Mouse (Mus musculus) kidney, embryonic 14.5 days (tissue): ENCODE measurements at regions not wholly inside any gene's neighbourhood (a gene's known extent, or its start where the extent isn't known, plus 50 kb on each side); places are given as distances from the start of the nearest gene placed in this dataset.

ENCODE experiments used
- ATAC-seq: fragments of 200-750 bp; cut with Nextera tagmentation; 2 replicates; pipeline ENCODE4 v1.8.0; 2017; ENCODE audit warnings: moderate number of reproducible peaks, mild to moderate bottlenecking, moderate TSS enrichment, moderate library complexity; ENCODE audit not compliant: low FRiP score, low TSS enrichment
- H3K27ac ChIP-seq: fragments of 300-500 bp; sonication (generic); 2 replicates; pipeline ENCODE4 v1.5.1; 2014; ENCODE audit warnings: low read depth, mild to moderate bottlenecking, low read length, moderate library complexity, mixed read lengths
- H3K27me3 ChIP-seq: fragments of 300-500 bp; sonication (generic); 2 replicates; pipeline ENCODE4 v1.6.1; 2014; ENCODE audit warnings: mild to moderate bottlenecking, low read length; ENCODE audit not compliant: control insufficient read depth, insufficient read depth
- H3K36me3 ChIP-seq: fragments of 300-500 bp; sonication (generic); 2 replicates; pipeline ENCODE4 v1.6.1; 2014; ENCODE audit warnings: low read length, mixed read lengths; ENCODE audit not compliant: control insufficient read depth, insufficient read depth
- H3K4me1 ChIP-seq: fragments of 300-500 bp; sonication (generic); 2 replicates; pipeline ENCODE4 v1.6.1; 2014; ENCODE audit warnings: low read length, mixed read lengths; ENCODE audit not compliant: control insufficient read depth, insufficient read depth
- H3K4me2 ChIP-seq: fragments of 300-500 bp; sonication (generic); replicated peaks from 2 replicates; pipeline ENCODE4 v1.6.1; 2014; ENCODE audit warnings: low read depth, mild to moderate bottlenecking, low read length
- H3K4me3 ChIP-seq: fragments of 300-500 bp; sonication (generic); 2 replicates; pipeline ENCODE4 v1.5.1; 2014; ENCODE audit warnings: mild to moderate bottlenecking, low read length
- H3K9ac ChIP-seq: fragments of 300-500 bp; sonication (generic); 2 replicates; pipeline ENCODE4 v1.6.1; 2014; ENCODE audit warnings: low read depth, mild to moderate bottlenecking, low read length, moderate library complexity
- H3K9me3 ChIP-seq: fragments of 300-500 bp; sonication (generic); 2 replicates; pipeline ENCODE4 v1.6.1; 2016; ENCODE audit warnings: low read length; ENCODE audit not compliant: control insufficient read depth
- WGBS: fragments of 180-500 bp; shearing (Covaris S2); extraction: QIAGEN DNeasy Blood & Tissue Kit; methylation state at CpG from one replicate; pipeline ENCODE4 v1.1.7; 2014; 5-methylcytosine and 5-hydroxymethylcytosine counted together

DNA sequence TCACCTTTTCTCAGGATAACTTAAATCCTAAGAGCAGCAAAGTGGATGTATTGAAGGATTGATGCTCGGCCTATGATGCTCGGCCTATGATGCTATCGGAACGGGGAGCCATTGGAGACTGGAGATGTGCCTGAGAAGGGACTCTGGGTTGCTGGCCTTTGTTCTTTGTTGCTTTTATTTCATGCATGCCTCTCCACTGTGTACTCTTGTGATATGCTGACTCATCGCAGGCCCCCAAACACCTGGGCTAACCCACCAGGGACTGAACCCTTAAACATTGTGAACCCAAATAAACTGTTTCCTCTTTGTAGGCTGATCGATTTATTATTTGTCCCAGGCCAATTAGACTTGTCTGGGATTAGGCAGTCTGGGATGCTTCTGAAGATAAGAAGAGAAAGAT lies 61.9 kb downstream of the Pdcl3 start:
- H3K4me3 ChIP-seq = no peak overlapping the region
- no peak overlapping the region for H3K27ac ChIP-seq

DNA sequence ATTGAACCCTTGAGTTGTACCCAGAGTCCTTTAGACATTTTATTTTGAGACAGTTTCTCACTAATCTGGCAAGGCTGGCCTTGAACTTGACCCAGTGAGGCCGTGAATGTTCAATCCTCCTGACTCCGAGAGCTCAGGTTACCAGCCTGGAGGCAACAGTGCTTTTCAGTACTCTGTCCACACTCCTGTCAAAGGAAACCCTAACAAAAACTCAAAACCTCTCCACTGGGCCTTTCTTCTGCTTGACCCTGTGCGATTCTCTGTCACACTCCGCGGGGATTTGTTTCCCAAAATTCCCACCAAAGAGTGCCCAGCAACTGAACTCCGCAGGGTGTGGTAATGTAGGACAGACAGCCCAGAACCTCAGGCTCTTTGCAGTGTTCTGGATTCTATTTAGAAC lies 71.9 kb downstream of the Pdcl3 start:
- H3K9ac ChIP-seq = no peak overlapping the region
- no peaks in the 10 kb centered on the region for H3K36me3 ChIP-seq
- H3K4me2 ChIP-seq = no peak overlapping the region
- no peak overlapping the region for H3K4me3 ChIP-seq
- WGBS = 77% methylated on average over 6 of the region's 6 CpGs
- ATAC-seq = no peak
- H3K9me3 ChIP-seq = no peaks in the 10 kb centered on the region
- H3K4me1 ChIP-seq = no peaks in the 10 kb centered on the region
- no peak overlapping the region for H3K27ac ChIP-seq
- H3K27me3 ChIP-seq = no peaks in the 10 kb centered on the region

More for the DNA sequence above, 61.9 kb downstream of the Pdcl3 start:
- H3K9me3 ChIP-seq = peaks cover 6% of the 10 kb centered on the region
- ATAC-seq = no peak
- H3K36me3 ChIP-seq = no peaks in the 10 kb centered on the region
- H3K9ac ChIP-seq = no peak overlapping the region
- H3K27me3 ChIP-seq = no peaks in the 10 kb centered on the region
- no peak overlapping the region for H3K4me2 ChIP-seq
- no peaks in the 10 kb centered on the region for H3K4me1 ChIP-seq
- 98% methylated on average over 6 of the region's 6 CpGs for WGBS

DNA sequence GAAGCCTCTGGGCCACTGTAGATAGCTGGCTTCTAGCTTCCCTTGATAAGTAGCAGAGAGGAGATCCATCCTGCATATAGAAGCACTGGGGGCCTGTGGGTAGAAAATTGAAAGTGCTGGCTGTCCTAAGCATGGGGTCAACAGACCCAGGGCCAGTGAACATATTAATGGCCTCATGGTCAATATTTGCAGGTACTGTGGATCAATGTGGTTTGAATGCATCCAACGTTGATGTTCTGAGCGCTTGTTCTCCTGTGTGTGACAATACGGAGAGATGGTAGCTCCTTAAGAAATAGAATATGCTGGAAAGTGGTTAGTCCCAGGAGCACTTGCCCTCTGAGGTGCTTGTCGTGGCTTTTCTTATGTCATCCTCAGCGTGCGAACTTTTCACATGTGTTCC lies 77.1 kb downstream of the Pdcl3 start:
- WGBS = 94% methylated on average over 6 of the region's 6 CpGs
- no peak for ATAC-seq
- H3K9ac ChIP-seq = no peak overlapping the region
- no peaks in the 10 kb centered on the region for H3K9me3 ChIP-seq
- H3K27ac ChIP-seq = no peak overlapping the region
- no peaks in the 10 kb centered on the region for H3K27me3 ChIP-seq
- no peaks in the 10 kb centered on the region for H3K4me1 ChIP-seq
- no peaks in the 10 kb centered on the region for H3K36me3 ChIP-seq
- no peak overlapping the region for H3K4me2 ChIP-seq
- H3K4me3 ChIP-seq = no peak overlapping the region

DNA sequence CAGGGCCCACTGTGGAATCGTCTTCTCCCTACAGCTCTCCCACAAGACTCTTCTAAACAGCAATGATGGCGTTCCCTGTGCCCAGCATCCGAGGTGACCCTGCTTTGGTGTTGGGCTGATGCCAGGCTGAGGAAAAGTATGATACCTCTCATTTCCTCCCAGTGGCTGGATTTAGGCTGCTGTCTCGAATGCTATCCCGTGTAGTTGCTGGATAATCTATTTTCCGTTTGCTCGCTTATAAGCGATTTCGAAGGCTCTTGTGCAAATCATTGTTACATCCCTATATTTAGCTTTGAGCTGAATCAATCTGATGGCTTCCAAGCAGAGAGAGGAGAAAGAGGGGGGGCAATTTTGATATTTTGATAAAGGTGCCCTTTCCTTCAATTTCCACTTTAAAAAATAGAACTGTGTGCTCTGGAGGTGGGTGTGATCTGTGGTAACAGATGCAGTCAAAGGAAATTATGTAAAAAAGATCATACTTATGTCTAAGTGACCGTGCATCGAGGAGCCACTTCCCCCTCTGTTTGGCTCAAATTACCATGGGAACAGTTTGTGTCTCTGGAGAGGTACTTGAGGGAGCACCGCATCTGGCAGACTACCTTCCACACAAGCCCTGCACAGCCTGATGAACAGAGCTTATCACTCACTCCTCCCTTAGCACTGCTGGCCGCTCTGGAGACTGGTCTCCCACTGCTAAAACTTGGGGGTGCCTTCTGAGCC lies 78.4 kb downstream of the Pdcl3 start:
- no peak overlapping the region for H3K4me3 ChIP-seq
- no peaks in the 10 kb centered on the region for H3K36me3 ChIP-seq
- no peaks in the 10 kb centered on the region for H3K9me3 ChIP-seq
- H3K27me3 ChIP-seq = no peaks in the 10 kb centered on the region
- no peak overlapping the region for H3K9ac ChIP-seq
- no peaks in the 10 kb centered on the region for H3K4me1 ChIP-seq
- no peak overlapping the region for H3K4me2 ChIP-seq
- no peak for ATAC-seq
- 76% methylated on average over 13 of the region's 13 CpGs for WGBS
- H3K27ac ChIP-seq = no peak overlapping the region

DNA sequence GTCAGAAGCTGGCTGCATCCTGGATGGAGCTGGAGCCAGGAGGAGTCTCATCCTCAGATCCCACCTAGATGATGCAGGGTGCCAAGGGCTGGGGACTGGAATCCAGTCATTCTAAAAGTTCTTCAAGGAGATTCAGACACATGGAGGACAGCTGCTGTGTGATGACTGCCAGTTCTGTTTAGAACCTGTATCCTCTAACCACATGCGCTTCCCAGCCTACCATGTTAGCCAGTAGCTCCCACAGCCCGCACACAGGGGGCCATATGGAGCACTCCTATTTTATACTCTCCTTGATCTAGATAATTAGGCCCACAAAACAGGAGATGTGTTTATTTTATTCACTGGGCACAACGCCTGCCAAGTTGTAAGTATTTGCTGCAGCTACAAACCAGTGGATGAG lies 79.4 kb downstream of the Pdcl3 start:
- no peak overlapping the region for H3K4me2 ChIP-seq
- no peak for ATAC-seq
- WGBS = 76% methylated on average over 3 of the region's 3 CpGs

DNA sequence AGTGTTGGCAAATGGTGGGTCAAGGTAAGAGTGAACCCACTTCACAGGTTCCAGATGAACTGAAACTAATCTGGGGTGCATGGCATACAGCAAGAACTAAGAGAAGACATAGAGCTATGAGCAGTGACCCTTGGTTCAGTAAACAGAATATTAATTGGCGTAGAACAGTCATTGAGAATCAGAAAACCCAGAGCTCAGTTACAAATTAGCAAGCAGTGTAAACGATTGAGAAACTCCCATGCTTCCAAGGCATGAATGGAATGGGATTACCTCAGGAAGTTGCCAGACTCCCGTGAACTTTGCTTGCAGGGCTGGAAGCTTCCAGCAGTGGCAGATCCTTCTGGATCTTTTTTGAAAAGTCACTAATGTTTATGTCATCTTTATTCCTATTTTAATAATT lies 82.5 kb downstream of the Pdcl3 start:
- no peak for ATAC-seq
- 35% methylated on average over 3 of the region's 3 CpGs for WGBS

More for the DNA sequence above, 79.4 kb downstream of the Pdcl3 start:
- no peak overlapping the region for H3K27ac ChIP-seq
- no peaks in the 10 kb centered on the region for H3K36me3 ChIP-seq
- H3K9me3 ChIP-seq = no peaks in the 10 kb centered on the region
- H3K4me1 ChIP-seq = no peaks in the 10 kb centered on the region
- H3K4me3 ChIP-seq = no peak overlapping the region
- H3K27me3 ChIP-seq = no peaks in the 10 kb centered on the region
- no peak overlapping the region for H3K9ac ChIP-seq

DNA sequence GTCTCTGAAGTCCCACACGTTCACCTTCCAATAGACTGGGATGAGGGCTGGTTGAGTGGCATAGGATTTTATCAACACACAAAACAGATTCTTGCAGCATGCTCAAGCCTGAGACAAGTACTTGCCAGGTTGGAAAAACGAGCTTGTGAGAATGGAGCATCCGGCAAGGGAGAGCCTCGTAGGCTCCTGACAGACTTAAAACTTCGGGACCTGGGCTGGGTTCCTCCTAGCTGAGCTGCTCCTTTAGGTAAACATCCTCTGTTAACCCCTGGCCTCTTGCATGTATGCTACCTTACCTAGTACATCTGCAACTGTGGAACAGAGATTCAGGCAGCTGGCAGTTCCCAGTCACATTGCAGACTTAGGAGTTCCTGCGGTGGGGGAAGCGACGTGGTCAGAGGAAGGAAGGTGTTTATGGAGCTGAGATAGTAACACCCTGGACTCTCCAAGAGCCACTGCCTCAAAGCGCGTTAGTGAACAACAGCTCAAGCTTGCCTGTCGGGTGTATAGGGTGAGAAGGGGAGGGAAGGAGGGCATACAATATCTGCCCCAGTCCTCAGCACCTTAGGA lies 83.8 kb downstream of the Pdcl3 start:
- Histone ChIP-seq H3K4me3 (no peak overlapping the region), H3K36me3 (no peaks in the 10 kb centered on the region), H3K27ac (no peak overlapping the region), H3K4me1 (no peaks in the 10 kb centered on the region), H3K27me3 (no peaks in the 10 kb centered on the region), H3K9ac (no peak overlapping the region), H3K4me2 (no peak overlapping the region), H3K9me3 (no peaks in the 10 kb centered on the region)
- 33% methylated on average over 11 of the region's 11 CpGs for WGBS
- no peak for ATAC-seq

More for the DNA sequence above, 82.5 kb downstream of the Pdcl3 start:
- Histone ChIP-seq H3K27me3 (no peaks in the 10 kb centered on the region), H3K4me2 (no peak overlapping the region), H3K9me3 (no peaks in the 10 kb centered on the region), H3K27ac (no peak overlapping the region), H3K4me1 (no peaks in the 10 kb centered on the region), H3K4me3 (no peak overlapping the region), H3K36me3 (no peaks in the 10 kb centered on the region), H3K9ac (no peak overlapping the region)

DNA sequence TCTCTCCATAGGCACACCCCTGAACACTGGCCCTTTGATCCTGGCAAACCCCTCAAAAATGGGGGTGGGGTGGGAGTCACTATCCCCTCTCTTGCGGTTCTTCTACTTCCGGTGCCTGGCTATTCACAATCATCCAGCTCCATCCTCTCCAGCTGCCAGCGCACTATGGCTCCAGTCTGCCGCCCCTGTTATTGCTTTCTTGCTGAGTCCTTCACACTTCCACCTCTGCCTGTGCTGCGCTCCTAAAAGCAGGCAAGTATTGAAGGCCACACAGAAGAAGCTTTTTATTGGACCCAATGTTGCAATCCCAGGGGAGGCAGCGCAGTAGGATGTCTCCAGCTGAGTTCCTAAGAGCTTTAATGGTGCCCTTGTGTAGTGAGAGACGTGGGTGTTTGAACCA lies 84.3 kb downstream of the Pdcl3 start:
- Histone ChIP-seq H3K36me3 (no peaks in the 10 kb centered on the region), H3K27ac (no peak overlapping the region), H3K4me1 (no peaks in the 10 kb centered on the region), H3K27me3 (no peaks in the 10 kb centered on the region), H3K4me2 (no peak overlapping the region), H3K9me3 (no peaks in the 10 kb centered on the region), H3K4me3 (no peak overlapping the region), H3K9ac (no peak overlapping the region)
- no peak for ATAC-seq
- WGBS = 15% methylated on average over 7 of the region's 7 CpGs

DNA sequence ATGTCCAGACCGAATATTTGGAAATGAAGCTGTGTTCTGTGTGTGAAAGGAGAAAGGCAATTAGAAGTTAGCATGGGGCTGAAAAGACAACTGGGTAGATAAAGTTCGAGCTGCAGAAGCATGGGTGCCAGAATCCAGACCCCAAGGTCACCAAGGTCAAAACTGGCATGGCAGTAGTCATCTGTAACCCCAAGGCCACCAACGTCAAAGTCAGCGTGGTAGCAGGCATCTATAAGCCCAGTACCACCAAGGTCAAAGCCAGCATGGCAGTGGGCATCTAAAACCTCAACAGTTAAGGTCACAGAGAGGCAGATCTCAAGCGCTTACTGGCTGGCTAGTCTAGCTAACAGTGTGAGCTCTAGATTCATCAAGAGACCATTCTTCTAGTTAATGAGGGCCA lies 90.6 kb downstream of the Pdcl3 start:
- Histone ChIP-seq H3K9ac (no peak overlapping the region), H3K27ac (no peak overlapping the region), H3K4me3 (no peak overlapping the region), H3K27me3 (no peaks in the 10 kb centered on the region), H3K4me1 (no peaks in the 10 kb centered on the region), H3K9me3 (0 out of 2 replicates have a peak, but pooled peaks cover 4% of the 10 kb centered on the region), H3K4me2 (no peak overlapping the region), H3K36me3 (no peaks in the 10 kb centered on the region)
- 88% methylated on average over 5 of the region's 5 CpGs for WGBS
- no peak for ATAC-seq
